Mouse (Mus musculus): ENCODE data around the gene Dgke. TPM values are rescaled to one million over a fixed set of nuclear protein-coding genes. Genes with fewer than 3 reads are reported as not detected.
A peak's percentile ranks its signal among the peaks of the same experiment; 100 is the strongest.
"Not testable (repeated sequence)": the region's sequence is repeated elsewhere in the genome, so short reads cannot be mapped to it uniquely, and the experiment has no call there.

The Dgke gene
- total RNA-seq, 2 experiments from 2014 or later: 10.9 to 12.2 TPM

- no peak for DNase-seq (ENCODE audit: low spot score in 2 of 2)
Observed at GRCm38 (mm10) chr11:89005473-89005872, 61.2 kb downstream of the Dgke start.

- peak in 1 of 2 experiments; percentile 43 for DNase-seq (ENCODE audit: low spot score in 2 of 2)
Observed at GRCm38 (mm10) chr11:89003726-89004125, 62.9 kb downstream of the Dgke start.

GRCm38 (mm10) chr11:89003078-89003477 is 63.6 kb downstream of the Dgke start:
- no peak for DNase-seq (ENCODE audit: low spot score in 2 of 2)

DNA sequence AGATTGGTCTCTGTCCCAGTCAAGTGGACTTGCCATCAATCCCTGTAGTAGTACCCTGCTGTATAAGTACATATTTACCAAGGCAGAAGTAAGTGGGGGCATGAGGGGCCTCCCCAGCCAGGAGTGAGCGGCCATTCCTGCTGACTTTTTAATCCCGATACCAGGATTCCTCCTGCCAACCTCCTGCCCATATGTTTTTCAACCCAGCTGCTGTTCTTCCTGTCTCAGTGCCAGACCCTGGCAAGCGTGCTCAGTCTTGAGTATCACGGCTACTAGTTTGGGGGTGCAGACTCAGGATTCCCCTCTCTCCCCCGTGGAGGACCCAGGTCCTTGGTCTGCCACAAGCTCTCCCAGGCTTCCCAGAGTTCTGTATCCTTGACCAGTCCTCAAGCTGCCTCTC is 64.0 kb downstream of the Dgke start:
- DNase-seq (ENCODE audit: low spot score in 2 of 2): no peak

GRCm38 (mm10) chr11:89002068-89002467 is 64.6 kb downstream of the Dgke start:
- no peak for DNase-seq (ENCODE audit: low spot score in 2 of 2)

DNA sequence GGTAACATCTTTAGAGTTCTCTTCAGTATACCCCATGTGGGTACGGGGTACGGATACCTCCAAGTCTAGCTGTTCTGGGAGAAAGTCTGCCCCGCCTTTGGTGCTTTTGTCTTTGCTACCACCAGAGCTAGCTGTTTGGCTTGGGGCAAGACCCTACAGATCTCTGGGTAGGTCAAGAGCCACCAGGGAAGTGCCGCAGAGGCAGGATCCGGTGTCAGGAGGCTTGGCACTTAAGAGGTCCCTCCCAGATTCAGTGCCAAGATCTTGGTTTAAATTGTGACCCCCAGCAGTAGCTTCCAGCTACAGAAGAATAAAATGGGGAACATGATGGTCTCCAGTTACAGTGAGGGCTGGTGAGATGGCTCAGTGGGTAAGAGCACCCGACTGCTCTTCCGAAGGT is 65.1 kb downstream of the Dgke start:
- DNase-seq (ENCODE audit: low spot score in 2 of 2): no peak

- DNase-seq (ENCODE audit: low spot score in 2 of 2): no peak
Observed at GRCm38 (mm10) chr11:89000527-89000819, 66.2 kb downstream of the Dgke start.

GRCm38 (mm10) chr11:88999723-89000526 is 66.7 kb downstream of the Dgke start:
- peak in 1 of 2 experiments; percentile 42 for DNase-seq (ENCODE audit: low spot score in 2 of 2)

- DNase-seq (ENCODE audit: low spot score in 2 of 2): peak; percentile 90 to 94
Observed at GRCm38 (mm10) chr11:88998974-88999722, 67.5 kb downstream of the Dgke start, which contains the start of gene Trim25. Gene Trim25, plus strand, starts transcription at chr11:88999376.

DNA sequence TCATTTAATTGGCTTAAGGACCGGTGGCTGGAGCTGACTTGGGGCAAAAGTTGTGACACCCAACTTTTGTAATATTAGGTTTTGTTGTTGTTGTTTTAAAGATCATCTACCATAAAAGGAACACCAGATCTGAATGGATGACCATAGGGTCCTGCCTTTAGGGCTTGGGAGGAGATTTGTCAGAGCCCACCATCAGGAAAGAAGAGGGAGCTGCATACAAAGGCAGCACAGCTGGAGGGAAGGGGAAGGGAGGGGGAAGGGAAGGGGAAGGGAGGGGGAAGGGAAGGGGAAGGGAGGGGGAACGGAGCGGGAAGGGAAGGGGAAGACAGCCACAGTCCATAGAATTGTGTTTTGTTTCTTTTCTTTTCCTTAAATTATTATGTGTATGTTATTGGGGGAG is 68.2 kb downstream of the Dgke start:
- no peak for DNase-seq (ENCODE audit: low spot score in 2 of 2)

- not testable (repeated sequence) for DNase-seq (ENCODE audit: low spot score in 2 of 2)
Observed at GRCm38 (mm10) chr11:88997343-88997742, 69.3 kb downstream of the Dgke start.

DNA sequence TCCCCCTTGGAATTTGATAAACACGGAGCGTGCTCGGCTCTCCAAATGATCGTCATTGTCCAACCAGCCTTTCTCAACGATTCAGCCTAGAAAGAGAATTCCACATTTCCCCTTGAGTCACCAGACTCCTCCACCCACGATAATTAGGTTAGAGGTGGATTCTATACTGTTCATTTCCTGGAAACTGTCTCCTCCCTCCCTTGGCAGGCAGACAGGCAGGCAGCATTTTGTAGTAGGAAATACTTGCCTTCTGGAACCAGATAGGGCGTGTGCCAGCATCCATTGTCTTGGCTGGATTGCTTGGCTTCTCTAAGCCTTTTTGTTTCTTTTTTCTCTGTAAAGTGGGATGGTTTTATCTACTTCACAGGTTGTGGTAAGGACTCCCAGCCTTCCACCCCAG is 70.2 kb downstream of the Dgke start:
- no peak for DNase-seq (ENCODE audit: low spot score in 2 of 2)

GRCm38 (mm10) chr11:88995616-88996015 is 71.0 kb downstream of the Dgke start:
- DNase-seq (ENCODE audit: low spot score in 2 of 2): no peak

- DNase-seq (ENCODE audit: low spot score in 2 of 2): no peak
Observed at GRCm38 (mm10) chr11:88994492-88994891, 72.2 kb downstream of the Dgke start.

DNA sequence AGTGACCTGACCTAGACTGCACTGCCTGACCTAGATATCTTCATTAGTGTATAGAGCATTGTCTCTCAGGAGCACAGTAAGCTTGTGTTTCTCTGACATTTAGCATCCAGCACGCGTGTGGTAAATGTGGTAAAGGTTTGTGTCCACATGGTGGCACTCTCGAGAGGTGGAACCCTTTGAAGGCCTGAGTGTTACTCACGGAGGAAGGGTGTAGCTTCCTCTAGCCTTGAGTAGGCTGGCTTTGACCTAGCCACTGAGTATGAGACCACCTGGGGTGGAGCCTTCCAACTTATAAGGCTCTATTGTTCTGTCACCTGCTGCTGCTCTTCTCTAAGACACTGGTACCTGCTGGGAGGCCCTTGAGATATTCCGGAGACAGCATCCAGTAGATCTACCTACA is 73.0 kb downstream of the Dgke start:
- DNase-seq (ENCODE audit: low spot score in 2 of 2): peak; percentile 61 to 62

- DNase-seq (ENCODE audit: low spot score in 2 of 2): no peak
Observed at GRCm38 (mm10) chr11:88993186-88993585, 73.5 kb downstream of the Dgke start.

- no peak for DNase-seq (ENCODE audit: low spot score in 2 of 2)
Observed at GRCm38 (mm10) chr11:88989530-88989929, 77.1 kb downstream of the Dgke start.

DNA sequence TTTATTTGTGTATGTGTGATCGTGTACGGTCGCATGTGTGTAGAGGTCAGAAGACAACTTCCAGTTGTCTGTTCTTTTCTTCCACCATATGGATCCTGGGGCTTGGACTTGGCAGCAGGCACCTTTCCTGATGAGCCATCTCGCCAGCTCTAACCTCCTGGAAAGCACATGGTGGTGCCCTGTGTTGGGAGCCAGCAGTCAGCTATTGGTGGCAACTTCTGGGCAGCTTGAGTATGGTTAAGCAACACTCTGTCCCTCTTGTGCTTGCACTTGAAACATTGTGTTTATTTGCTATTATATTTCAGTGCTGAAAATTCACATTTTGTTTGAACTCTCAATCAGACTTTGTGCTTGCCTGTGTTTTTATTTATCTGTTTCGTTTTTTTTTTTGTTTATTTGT is 77.7 kb downstream of the Dgke start:
- no peak for DNase-seq (ENCODE audit: low spot score in 2 of 2)

DNA sequence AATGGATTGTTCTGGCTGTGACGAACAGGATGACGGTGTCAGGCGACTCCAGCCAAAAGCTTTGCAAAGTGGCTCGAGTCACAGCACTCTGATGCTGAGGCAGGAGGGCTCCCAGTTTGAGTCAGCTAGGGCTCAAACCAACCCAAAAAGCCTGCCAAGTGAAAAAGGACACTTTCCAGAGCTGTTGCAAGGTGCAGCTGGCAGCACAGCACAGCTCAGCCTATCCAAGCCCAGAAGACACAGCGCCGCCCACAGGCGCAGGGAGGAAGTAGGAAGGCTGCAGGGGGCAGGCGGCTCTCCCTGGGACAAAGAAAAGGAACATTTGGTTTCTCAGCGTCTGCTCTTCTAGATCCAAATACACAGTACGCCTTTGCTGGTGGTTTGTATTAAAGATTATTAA is 80.0 kb downstream of the Dgke start:
- DNase-seq (ENCODE audit: low spot score in 2 of 2): no peak

Measured in adrenal gland, adult 18-20 months (tissue).